Mouse (Mus musculus) lung, adult 2 months (tissue): ENCODE results near the gene Mark3.

Source experiments
- CTCF ChIP-seq: fragments of 200-500 bp; IDR thresholded peaks from 2 replicates; pipeline ENCODE4 v1.5.1; 2011; ENCODE audit warnings: mild to moderate bottlenecking, low read length, control low read depth; ENCODE audit not compliant: insufficient read depth
- POLR2A ChIP-seq: fragments of 200-500 bp; IDR thresholded peaks from 2 replicates; pipeline ENCODE4 v1.6.1; 2011; ENCODE audit warnings: low read depth, mild to moderate bottlenecking, control low read depth, low read length, borderline replicate concordance; ENCODE audit errors: extremely low read depth

DNA sequence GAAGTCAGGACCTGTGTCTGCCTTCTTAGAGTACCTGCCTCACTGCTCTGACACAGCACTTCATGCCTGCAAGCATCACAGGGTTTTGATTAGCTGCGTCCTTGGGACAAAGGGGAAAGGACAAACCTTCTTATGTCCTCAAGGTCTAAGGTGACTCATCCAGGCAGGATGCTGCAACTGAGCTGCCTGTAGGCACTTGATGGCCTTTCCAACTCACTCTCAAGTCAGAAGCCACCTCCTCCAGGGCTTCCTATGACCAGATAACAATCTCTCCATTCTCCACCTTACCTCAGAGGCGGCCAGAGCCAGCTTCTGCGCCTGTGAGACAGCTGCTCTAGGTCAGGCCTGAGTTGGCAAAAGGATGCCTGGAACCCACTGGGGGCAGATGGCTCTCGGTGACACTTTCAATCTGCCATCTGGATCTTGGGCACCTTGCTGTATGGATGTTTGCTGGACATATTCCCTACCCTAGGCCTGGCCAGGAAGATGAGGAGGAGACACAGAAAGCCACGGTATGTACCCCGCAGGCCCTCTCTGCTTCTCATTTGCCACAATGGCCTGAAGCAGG, 124.1 kb downstream of the Mark3 start:
- TF ChIP-seq CTCF (no peak), POLR2A (no peak)
